Mouse (Mus musculus) stomach, embryonic 15.5 days (tissue): ENCODE data around the gene Arl4c. TPM values are rescaled to one million over a fixed set of nuclear protein-coding genes. Genes with fewer than 3 reads are reported as not detected.

Source experiments
- ATAC-seq: fragments of 200-750 bp; cut with Nextera tagmentation; 2 replicates; pipeline ENCODE4 v1.8.0; 2017; ENCODE audit warnings: low read depth, moderate number of reproducible peaks, moderate TSS enrichment; ENCODE audit not compliant: insufficient read depth, low FRiP score
- H3K27ac ChIP-seq: fragments of 300-500 bp; sonication (generic); 2 replicates; pipeline ENCODE4 v1.5.1; 2015; ENCODE audit warnings: mild to moderate bottlenecking, inconsistent platforms
- H3K27me3 ChIP-seq: fragments of 300-500 bp; sonication (generic); replicated peaks from 2 replicates; pipeline ENCODE4 v1.6.1; 2015; ENCODE audit warnings: inconsistent platforms
- H3K36me3 ChIP-seq: fragments of 300-500 bp; sonication (generic); 2 replicates; pipeline ENCODE4 v1.6.1; 2015; ENCODE audit warnings: inconsistent platforms
- H3K4me1 ChIP-seq: fragments of 300-500 bp; sonication (generic); 2 replicates; pipeline ENCODE4 v1.6.1; 2015; ENCODE audit warnings: inconsistent platforms
- H3K4me2 ChIP-seq: fragments of 300-500 bp; sonication (generic); 2 replicates; pipeline ENCODE4 v1.6.1; 2015; ENCODE audit warnings: mild to moderate bottlenecking, inconsistent platforms
- H3K4me3 ChIP-seq: fragments of 300-500 bp; sonication (generic); replicated peaks from 2 replicates; pipeline ENCODE4 v1.5.1; 2015; ENCODE audit warnings: inconsistent platforms
- H3K9ac ChIP-seq: fragments of 300-500 bp; sonication (generic); 2 replicates; pipeline ENCODE4 v1.6.1; 2015; ENCODE audit warnings: inconsistent platforms
- H3K9me3 ChIP-seq: fragments of 300-500 bp; sonication (generic); 2 replicates; pipeline ENCODE4 v1.6.1; 2016; ENCODE audit warnings: inconsistent platforms
- whole genome bisulfite sequencing: fragments of 180-500 bp; shearing (Covaris S2); methylation state at CpG from one replicate; pipeline ENCODE4 v1.1.7; 2015; 5-methylcytosine and 5-hydroxymethylcytosine counted together
- polyA plus RNA-seq: library from polyadenylated mRNA; unstranded; fragments of >200 nt; fragmentation: Nextera tagmentation; extraction: Ambion mirVana; gene quantifications from 2 replicates; pipeline ENCODE4 v1.2.1, GENCODE M21; 2015

Gene Arl4c
- polyA plus RNA-seq, 1 experiment from 2014 or later = 11.8 TPM

- Histone ChIP-seq H3K4me2 (no peak overlapping the region), H3K4me1 (no peaks in the 10 kb centered on the region), H3K9ac (no peak overlapping the region), H3K27ac (no peak overlapping the region), H3K27me3 (no peaks in the 10 kb centered on the region), H3K36me3 (no peaks in the 10 kb centered on the region), H3K4me3 (no peak overlapping the region), H3K9me3 (no peaks in the 10 kb centered on the region)
- no peak for ATAC-seq
- WGBS = 47% methylated on average over 11 of the region's 11 CpGs
Measured at GRCm38 (mm10) chr1:88720626-88721229, 18.7 kb upstream of the Arl4c start.

- no peak overlapping the region for H3K4me2 ChIP-seq
- H3K4me1 ChIP-seq = no peaks in the 10 kb centered on the region
- no peaks in the 10 kb centered on the region for H3K9me3 ChIP-seq
- H3K4me3 ChIP-seq = no peak overlapping the region
- H3K27me3 ChIP-seq = no peaks in the 10 kb centered on the region
- no peaks in the 10 kb centered on the region for H3K36me3 ChIP-seq
- 74% methylated on average over 3 of the region's 3 CpGs for WGBS
- no peak overlapping the region for H3K27ac ChIP-seq
- H3K9ac ChIP-seq = no peak overlapping the region
- no peak for ATAC-seq
Measured at GRCm38 (mm10) chr1:88718563-88718962, 16.5 kb upstream of the Arl4c start.

GRCm38 (mm10) chr1:88717736-88718135 is 15.7 kb upstream of the Arl4c start:
- Histone ChIP-seq H3K9me3 (no peaks in the 10 kb centered on the region), H3K27me3 (no peaks in the 10 kb centered on the region), H3K4me3 (no peak overlapping the region), H3K4me2 (no peak overlapping the region), H3K9ac (no peak overlapping the region), H3K36me3 (no peaks in the 10 kb centered on the region), H3K4me1 (no peaks in the 10 kb centered on the region), H3K27ac (no peak overlapping the region)
- no peak for ATAC-seq
- 79% methylated on average over 13 of the region's 13 CpGs for WGBS

GRCm38 (mm10) chr1:88712011-88712410 is 10.0 kb upstream of the Arl4c start:
- no peaks in the 10 kb centered on the region for H3K9me3 ChIP-seq
- H3K9ac ChIP-seq = no peak overlapping the region
- H3K4me1 ChIP-seq = no peaks in the 10 kb centered on the region
- H3K27ac ChIP-seq = no peak overlapping the region
- 88% methylated on average over 6 of the region's 6 CpGs for WGBS
- ATAC-seq = no peak
- no peaks in the 10 kb centered on the region for H3K36me3 ChIP-seq
- H3K27me3 ChIP-seq = no peaks in the 10 kb centered on the region
- no peak overlapping the region for H3K4me2 ChIP-seq
- no peak overlapping the region for H3K4me3 ChIP-seq

GRCm38 (mm10) chr1:88708646-88709305 is 6.8 kb upstream of the Arl4c start:
- H3K27ac ChIP-seq = no peak overlapping the region
- WGBS = 79% methylated on average over 9 of the region's 9 CpGs
- no peak overlapping the region for H3K4me3 ChIP-seq
- H3K9me3 ChIP-seq = no peaks in the 10 kb centered on the region
- H3K4me2 ChIP-seq = no peak overlapping the region
- no peak for ATAC-seq
- H3K36me3 ChIP-seq = no peaks in the 10 kb centered on the region
- no peak overlapping the region for H3K9ac ChIP-seq
- H3K27me3 ChIP-seq = no peaks in the 10 kb centered on the region
- H3K4me1 ChIP-seq = 0 out of 2 replicates have a peak, but pooled peaks cover 9% of the 10 kb centered on the region

GRCm38 (mm10) chr1:88708191-88708590 is 6.2 kb upstream of the Arl4c start:
- H3K4me3 ChIP-seq = no peak overlapping the region
- no peak overlapping the region for H3K4me2 ChIP-seq
- H3K27me3 ChIP-seq = no peaks in the 10 kb centered on the region
- 0 out of 2 replicates have a peak, but pooled peaks cover 9% of the 10 kb centered on the region for H3K4me1 ChIP-seq
- no peaks in the 10 kb centered on the region for H3K9me3 ChIP-seq
- H3K27ac ChIP-seq = no peak overlapping the region
- no peaks in the 10 kb centered on the region for H3K36me3 ChIP-seq
- no peak for ATAC-seq
- no peak overlapping the region for H3K9ac ChIP-seq
- 75% methylated on average over 3 of the region's 3 CpGs for WGBS

GRCm38 (mm10) chr1:88707536-88707935 is 5.5 kb upstream of the Arl4c start:
- Histone ChIP-seq H3K9ac (no peak overlapping the region), H3K27ac (no peak overlapping the region), H3K4me2 (no peak overlapping the region), H3K36me3 (no peaks in the 10 kb centered on the region), H3K4me3 (no peak overlapping the region), H3K4me1 (0 out of 2 replicates have a peak, but pooled peaks cover 9% of the 10 kb centered on the region), H3K27me3 (no peaks in the 10 kb centered on the region), H3K9me3 (no peaks in the 10 kb centered on the region)
- no peak for ATAC-seq
- 58% methylated on average over 6 of the region's 6 CpGs for WGBS

- 2% methylated on average over 15 of the region's 15 CpGs for WGBS
- no peak overlapping the region for H3K9ac ChIP-seq
- no peak overlapping the region for H3K27ac ChIP-seq
- no peak overlapping the region for H3K4me2 ChIP-seq
- peaks cover 9% of the 10 kb centered on the region; the same call in 1 of the 2 replicates for H3K4me1 ChIP-seq
- no peaks in the 10 kb centered on the region for H3K36me3 ChIP-seq
- no peaks in the 10 kb centered on the region for H3K9me3 ChIP-seq
- no peaks in the 10 kb centered on the region for H3K27me3 ChIP-seq
- ATAC-seq = peak; percentile 59; the same call in 1 of the 2 replicates
- no peak overlapping the region for H3K4me3 ChIP-seq
Measured at GRCm38 (mm10) chr1:88705799-88706198, 3.8 kb upstream of the Arl4c start.

- no peaks in the 10 kb centered on the region for H3K9me3 ChIP-seq
- no peak overlapping the region for H3K27ac ChIP-seq
- H3K4me2 ChIP-seq = no peak overlapping the region
- no peak overlapping the region for H3K9ac ChIP-seq
- peaks cover 14% of the 10 kb centered on the region; the same call in 1 of the 2 replicates for H3K4me1 ChIP-seq
- WGBS = 63% methylated on average over 6 of the region's 6 CpGs
- no peaks in the 10 kb centered on the region for H3K27me3 ChIP-seq
- ATAC-seq = no peak
- no peak overlapping the region for H3K4me3 ChIP-seq
- no peaks in the 10 kb centered on the region for H3K36me3 ChIP-seq
Measured at GRCm38 (mm10) chr1:88705050-88705449, 3.0 kb upstream of the Arl4c start.

- Histone ChIP-seq H3K27me3 (no peaks in the 10 kb centered on the region), H3K4me3 (peak overlapping the region; percentile 60), H3K9me3 (no peaks in the 10 kb centered on the region), H3K9ac (peak overlapping the region; percentile 79), H3K4me1 (peaks cover 15% of the 10 kb centered on the region; the same call in 1 of the 2 replicates), H3K36me3 (no peaks in the 10 kb centered on the region), H3K27ac (peak overlapping the region; percentile 84), H3K4me2 (peak overlapping the region; percentile 81)
- WGBS = under 1% methylated on average over 77 of the region's 78 CpGs
- ATAC-seq = peak; percentile 36
Measured at GRCm38 (mm10) chr1:88700961-88701861, 810 bp downstream of the Arl4c start.

- peak overlapping the region; percentile 84 for H3K27ac ChIP-seq
- no peaks in the 10 kb centered on the region for H3K27me3 ChIP-seq
- H3K9ac ChIP-seq = peak overlapping the region; percentile 79; the same call in 1 of the 2 replicates
- ATAC-seq = peak; percentile 9; the same call in 1 of the 2 replicates
- peak overlapping the region; percentile 60 for H3K4me3 ChIP-seq
- H3K9me3 ChIP-seq = no peaks in the 10 kb centered on the region
- no peaks in the 10 kb centered on the region for H3K36me3 ChIP-seq
- 12% methylated on average over 25 of the region's 25 CpGs for WGBS
- H3K4me2 ChIP-seq = peak overlapping the region; percentile 81
- peaks cover 6% of the 10 kb centered on the region; the same call in 1 of the 2 replicates for H3K4me1 ChIP-seq
Measured at GRCm38 (mm10) chr1:88699856-88700791, 1.9 kb downstream of the Arl4c start.
